Mouse (Mus musculus) embryonic fibroblast, embryonic 13.5 days (primary cell): ENCODE results near the gene Kcnd3.

Experiments used
- CTCF ChIP-seq: IDR thresholded peaks from 2 replicates; pipeline ENCODE4 v1.5.1; 2011; ENCODE audit warnings: mild to moderate bottlenecking, control low read depth, low read length, moderate library complexity, borderline replicate concordance; ENCODE audit not compliant: insufficient read depth
- POLR2A ChIP-seq: IDR thresholded peaks from 2 replicates; pipeline ENCODE4 v1.6.1; 2011; ENCODE audit warnings: low read depth, mild to moderate bottlenecking, control low read depth, low read length, moderate library complexity

GRCm38 (mm10) chr3:105578320-105578719 is 126.2 kb downstream of the Kcnd3 start:
- TF ChIP-seq CTCF (no peak), POLR2A (no peak)
